Mouse (Mus musculus) neural tube, embryonic 11.5 days (tissue): ENCODE measurements around the gene Uckl1. TPM values are rescaled to one million over a fixed set of nuclear protein-coding genes. Genes with fewer than 3 reads are reported as not detected.

Experiments used
- ATAC-seq: fragments of 200-750 bp; cut with Nextera tagmentation; 2 replicates; pipeline ENCODE4 v1.8.0; 2017; ENCODE audit warnings: moderate number of reproducible peaks, mild to moderate bottlenecking, moderate TSS enrichment, moderate library complexity; ENCODE audit not compliant: insufficient read depth, low FRiP score, low TSS enrichment
- DNase-seq: peaks from one replicate; pipeline ENCODE4 v3.0.0-alpha.2; 2015; ENCODE audit warnings: low spot score
- H3K27ac ChIP-seq: fragments of 300-500 bp; sonication (generic); 2 replicates; pipeline ENCODE4 v1.5.1; 2014; ENCODE audit warnings: low read depth, mild to moderate bottlenecking, low read length
- H3K27me3 ChIP-seq: fragments of 300-500 bp; sonication (generic); 2 replicates; pipeline ENCODE4 v1.6.1; 2014; ENCODE audit warnings: mild to moderate bottlenecking, low read length, mixed read lengths; ENCODE audit not compliant: control insufficient read depth, insufficient read depth
- H3K36me3 ChIP-seq: fragments of 300-500 bp; sonication (generic); 2 replicates; pipeline ENCODE4 v1.6.1; 2014; ENCODE audit warnings: mild to moderate bottlenecking, low read length, moderate library complexity, mixed read lengths; ENCODE audit not compliant: control insufficient read depth, insufficient read depth
- H3K4me1 ChIP-seq: fragments of 300-500 bp; sonication (generic); 2 replicates; pipeline ENCODE4 v1.6.1; 2014; ENCODE audit warnings: low read length, mixed read lengths; ENCODE audit not compliant: control insufficient read depth, insufficient read depth
- H3K4me2 ChIP-seq: fragments of 300-500 bp; sonication (generic); 2 replicates; pipeline ENCODE4 v1.6.1; 2014; ENCODE audit warnings: low read depth, mild to moderate bottlenecking, moderate library complexity
- H3K4me3 ChIP-seq: fragments of 300-500 bp; sonication (generic); 2 replicates; pipeline ENCODE4 v1.5.1; 2014; ENCODE audit warnings: low read depth, low read length
- H3K9ac ChIP-seq: fragments of 300-500 bp; sonication (generic); 2 replicates; pipeline ENCODE4 v1.6.1; 2014; ENCODE audit warnings: mild to moderate bottlenecking, low read length
- H3K9me3 ChIP-seq: fragments of 300-500 bp; sonication (generic); 2 replicates; pipeline ENCODE4 v1.6.1; 2016; ENCODE audit warnings: low read length; ENCODE audit not compliant: control insufficient read depth
- WGBS: fragments of 180-500 bp; shearing (Covaris S2); extraction: QIAGEN DNeasy Blood & Tissue Kit; methylation state at CpG from one replicate; pipeline ENCODE4 v1.1.7; 2014; 5-methylcytosine and 5-hydroxymethylcytosine counted together
- polyA plus RNA-seq: library from polyadenylated mRNA; unstranded; fragments of >200 nt; fragmentation: Nextera tagmentation; extraction: Ambion mirVana; gene quantifications from 2 replicates; pipeline ENCODE4 v1.2.1, GENCODE M21; 2014

The Uckl1 gene
- polyA plus RNA-seq, 1 experiment from 2014 or later = 52.2 TPM

GRCm38 (mm10) chr2:181571941-181572670 is 12.6 kb downstream of the Uckl1 start:
- Histone ChIP-seq H3K36me3 (no peaks in the 10 kb centered on the region), H3K4me3 (no peak overlapping the region), H3K27me3 (no peaks in the 10 kb centered on the region), H3K4me2 (no peak overlapping the region), H3K4me1 (no peaks in the 10 kb centered on the region), H3K9ac (no peak overlapping the region), H3K27ac (no peak overlapping the region), H3K9me3 (no peaks in the 10 kb centered on the region)
- ATAC-seq (no peak), DNase-seq (no peak)
- WGBS = 89% methylated on average over 11 of the region's 11 CpGs

GRCm38 (mm10) chr2:181570921-181571595 is 13.6 kb downstream of the Uckl1 start:
- no peaks in the 10 kb centered on the region for H3K9me3 ChIP-seq
- ATAC-seq (no peak), DNase-seq (no peak)
- 67% methylated on average over 6 of the region's 6 CpGs for WGBS
- H3K4me1 ChIP-seq = no peaks in the 10 kb centered on the region
- H3K27me3 ChIP-seq = no peaks in the 10 kb centered on the region
- H3K4me3 ChIP-seq = no peak overlapping the region
- no peak overlapping the region for H3K27ac ChIP-seq
- no peaks in the 10 kb centered on the region for H3K36me3 ChIP-seq
- H3K4me2 ChIP-seq = no peak overlapping the region
- no peak overlapping the region for H3K9ac ChIP-seq

- H3K27me3 ChIP-seq = no peaks in the 10 kb centered on the region
These were observed 14.3 kb downstream of the Uckl1 start for GRCm38 (mm10) chr2:181570375-181570774.

GRCm38 (mm10) chr2:181569856-181570255 is 14.8 kb downstream of the Uckl1 start:
- no peaks in the 10 kb centered on the region for H3K36me3 ChIP-seq
- H3K4me2 ChIP-seq = no peak overlapping the region
- H3K9ac ChIP-seq = no peak overlapping the region
- ATAC-seq (no peak), DNase-seq (no peak)
- H3K4me1 ChIP-seq = no peaks in the 10 kb centered on the region
- H3K9me3 ChIP-seq = no peaks in the 10 kb centered on the region
- WGBS = 96% methylated on average over 10 of the region's 10 CpGs
- H3K27me3 ChIP-seq = no peaks in the 10 kb centered on the region
- H3K27ac ChIP-seq = no peak overlapping the region
- no peak overlapping the region for H3K4me3 ChIP-seq

More at GRCm38 (mm10) chr2:181570375-181570774, 14.3 kb downstream of the Uckl1 start:
- Histone ChIP-seq H3K36me3 (no peaks in the 10 kb centered on the region), H3K4me2 (no peak overlapping the region), H3K4me3 (no peak overlapping the region), H3K9me3 (no peaks in the 10 kb centered on the region), H3K27ac (no peak overlapping the region), H3K4me1 (no peaks in the 10 kb centered on the region), H3K9ac (no peak overlapping the region)
- 86% methylated on average over 8 of the region's 8 CpGs for WGBS
- ATAC-seq (no peak), DNase-seq (no peak)

- H3K4me2 ChIP-seq = no peak overlapping the region
- H3K9ac ChIP-seq = no peak overlapping the region
- no peak for DNase-seq
- no peaks in the 10 kb centered on the region for H3K9me3 ChIP-seq
- no peak overlapping the region for H3K4me3 ChIP-seq
- no peak for ATAC-seq
- no peak overlapping the region for H3K27ac ChIP-seq
- WGBS = 78% methylated on average over 7 of the region's 7 CpGs
- H3K36me3 ChIP-seq = no peaks in the 10 kb centered on the region
- H3K27me3 ChIP-seq = no peaks in the 10 kb centered on the region
- H3K4me1 ChIP-seq = no peaks in the 10 kb centered on the region
These were observed 16.3 kb downstream of the Uckl1 start for GRCm38 (mm10) chr2:181568272-181569008.

GRCm38 (mm10) chr2:181567338-181567737 is 17.4 kb downstream of the Uckl1 start:
- no peak overlapping the region for H3K4me3 ChIP-seq
- H3K4me1 ChIP-seq = no peaks in the 10 kb centered on the region
- no peaks in the 10 kb centered on the region for H3K36me3 ChIP-seq
- H3K27ac ChIP-seq = no peak overlapping the region
- 88% methylated on average over 3 of the region's 3 CpGs for WGBS
- DNase-seq (no peak), ATAC-seq (no peak)
- no peaks in the 10 kb centered on the region for H3K9me3 ChIP-seq
- no peak overlapping the region for H3K4me2 ChIP-seq
- H3K9ac ChIP-seq = no peak overlapping the region
- no peaks in the 10 kb centered on the region for H3K27me3 ChIP-seq

- Histone ChIP-seq H3K36me3 (peaks cover 15% of the 10 kb centered on the region), H3K27ac (no peak overlapping the region), H3K4me1 (no peaks in the 10 kb centered on the region), H3K4me2 (no peak overlapping the region), H3K27me3 (no peaks in the 10 kb centered on the region), H3K9ac (no peak overlapping the region), H3K9me3 (no peaks in the 10 kb centered on the region), H3K4me3 (no peak overlapping the region)
- DNase-seq = no peak
- ATAC-seq = no peak
These were observed 30.9 kb downstream of the Uckl1 start for GRCm38 (mm10) chr2:181553772-181554171.

GRCm38 (mm10) chr2:181550233-181550632 is 34.5 kb downstream of the Uckl1 start:
- Histone ChIP-seq H3K4me2 (no peak overlapping the region), H3K27me3 (no peaks in the 10 kb centered on the region), H3K9ac (no peak overlapping the region), H3K4me1 (no peaks in the 10 kb centered on the region), H3K36me3 (peaks cover 19% of the 10 kb centered on the region), H3K4me3 (no peak overlapping the region), H3K9me3 (no peaks in the 10 kb centered on the region), H3K27ac (no peak overlapping the region)
- 100% methylated on average over 2 of the region's 2 CpGs for WGBS
- DNase-seq = no peak
- no peak for ATAC-seq
